Mouse (Mus musculus) embryonic facial prominence, embryonic 10.5 days (tissue): ENCODE data around the gene Ptms. TPM values are rescaled to one million over a fixed set of nuclear protein-coding genes. Genes with fewer than 3 reads are reported as not detected.

Source experiments
- DNase-seq: peaks from one replicate; pipeline ENCODE4 v3.0.0-alpha.2; 2017; ENCODE audit warnings: low spot score
- H3K27ac ChIP-seq: fragments of 300-500 bp; sonication (generic); replicated peaks from 2 replicates; pipeline ENCODE4 v1.5.1; 2016; ENCODE audit warnings: mild to moderate bottlenecking
- H3K27me3 ChIP-seq: fragments of 300-500 bp; sonication (generic); replicated peaks from 2 replicates; pipeline ENCODE4 v1.6.1; 2016; ENCODE audit warnings: low read depth, mild to moderate bottlenecking; ENCODE audit not compliant: poor library complexity, severe bottlenecking
- H3K36me3 ChIP-seq: fragments of 300-500 bp; sonication (generic); replicated peaks from 2 replicates; pipeline ENCODE4 v1.6.1; 2016; ENCODE audit warnings: mild to moderate bottlenecking, moderate library complexity
- H3K4me1 ChIP-seq: fragments of 300-500 bp; sonication (generic); 2 replicates; pipeline ENCODE4 v1.6.1; 2016
- H3K4me3 ChIP-seq: fragments of 300-500 bp; sonication (generic); 2 replicates; pipeline ENCODE4 v1.5.1; 2016; ENCODE audit warnings: mild to moderate bottlenecking, moderate library complexity
- H3K9me3 ChIP-seq: fragments of 300-500 bp; sonication (generic); 2 replicates; pipeline ENCODE4 v1.6.1; 2016; ENCODE audit warnings: mild to moderate bottlenecking
- WGBS: fragments of 180-500 bp; shearing (Covaris S2); methylation state at CpG from one replicate; pipeline ENCODE4 v1.1.7; 2016; 5-methylcytosine and 5-hydroxymethylcytosine counted together
- polyA plus RNA-seq: library from polyadenylated mRNA; unstranded; fragments of >200 nt; fragmentation: Nextera tagmentation; extraction: Ambion mirVana; gene quantifications from 2 replicates; pipeline ENCODE4 v1.2.1, GENCODE M21; 2016

Gene Ptms
- polyA plus RNA-seq, 1 experiment from 2014 or later: 213 TPM

GRCm38 (mm10) chr6:124941679-124942078 is 21.8 kb upstream of the Ptms start:
- no peaks in the 10 kb centered on the region for H3K4me1 ChIP-seq
- no peak overlapping the region for H3K4me3 ChIP-seq
- DNase-seq: no peak
- WGBS: 92% methylated on average over 1 of the region's 1 CpGs
- H3K27me3 ChIP-seq: no peaks in the 10 kb centered on the region
- peaks cover 35% of the 10 kb centered on the region for H3K36me3 ChIP-seq
- H3K9me3 ChIP-seq: no peaks in the 10 kb centered on the region
- H3K27ac ChIP-seq: no peak overlapping the region

GRCm38 (mm10) chr6:124938554-124938953 is 18.7 kb upstream of the Ptms start:
- DNase-seq: no peak
- H3K4me1 ChIP-seq: peaks cover 12% of the 10 kb centered on the region
- 91% methylated on average over 7 of the region's 7 CpGs for WGBS
- H3K27ac ChIP-seq: no peak overlapping the region
- peaks cover 66% of the 10 kb centered on the region for H3K36me3 ChIP-seq
- no peaks in the 10 kb centered on the region for H3K9me3 ChIP-seq
- no peak overlapping the region for H3K4me3 ChIP-seq
- no peaks in the 10 kb centered on the region for H3K27me3 ChIP-seq

- H3K4me1 ChIP-seq: peaks cover 20% of the 10 kb centered on the region
- H3K9me3 ChIP-seq: no peaks in the 10 kb centered on the region
- H3K27ac ChIP-seq: no peak overlapping the region; the same call in 1 of the 2 replicates
- H3K36me3 ChIP-seq: peaks cover 76% of the 10 kb centered on the region
- no peak for DNase-seq
- 77% methylated on average over 2 of the region's 2 CpGs for WGBS
- H3K27me3 ChIP-seq: no peaks in the 10 kb centered on the region
- H3K4me3 ChIP-seq: no peak overlapping the region
Observed at GRCm38 (mm10) chr6:124937493-124937892, 17.6 kb upstream of the Ptms start.

- Histone ChIP-seq H3K4me1 (peaks cover 26% of the 10 kb centered on the region), H3K27ac (no peak overlapping the region), H3K36me3 (peaks cover 78% of the 10 kb centered on the region), H3K27me3 (no peaks in the 10 kb centered on the region), H3K4me3 (no peak overlapping the region), H3K9me3 (no peaks in the 10 kb centered on the region)
- no peak for DNase-seq
- WGBS: 95% methylated on average over 1 of the region's 1 CpGs
Observed at GRCm38 (mm10) chr6:124936681-124937080, 16.8 kb upstream of the Ptms start.

- H3K27me3 ChIP-seq: no peaks in the 10 kb centered on the region
- WGBS: 92% methylated on average over 7 of the region's 7 CpGs
- H3K36me3 ChIP-seq: peaks cover 73% of the 10 kb centered on the region
- H3K27ac ChIP-seq: no peak overlapping the region
- no peaks in the 10 kb centered on the region for H3K9me3 ChIP-seq
- H3K4me1 ChIP-seq: peaks cover 37% of the 10 kb centered on the region
- no peak overlapping the region for H3K4me3 ChIP-seq
- no peak for DNase-seq
Observed at GRCm38 (mm10) chr6:124934670-124935069, 14.8 kb upstream of the Ptms start.

- DNase-seq: no peak
- H3K4me3 ChIP-seq: peak overlapping the region; percentile 98
- no peak overlapping the region for H3K27ac ChIP-seq
- 90% methylated on average over 3 of the region's 3 CpGs for WGBS
- H3K4me1 ChIP-seq: peaks cover 43% of the 10 kb centered on the region
- H3K27me3 ChIP-seq: no peaks in the 10 kb centered on the region
- no peaks in the 10 kb centered on the region for H3K9me3 ChIP-seq
- peaks cover 58% of the 10 kb centered on the region for H3K36me3 ChIP-seq
Observed at GRCm38 (mm10) chr6:124933127-124933526, 13.2 kb upstream of the Ptms start.

- peak overlapping the region; percentile 98 for H3K4me3 ChIP-seq
- peaks cover 50% of the 10 kb centered on the region for H3K36me3 ChIP-seq
- H3K9me3 ChIP-seq: no peaks in the 10 kb centered on the region
- WGBS: 55% methylated on average over 12 of the region's 12 CpGs
- H3K27ac ChIP-seq: peak overlapping the region; percentile 98
- no peak for DNase-seq
- H3K4me1 ChIP-seq: peaks cover 43% of the 10 kb centered on the region
- H3K27me3 ChIP-seq: no peaks in the 10 kb centered on the region
Observed at GRCm38 (mm10) chr6:124932314-124932695, 12.4 kb upstream of the Ptms start.

- peak; percentile 59 for DNase-seq
- 2% methylated on average over 48 of the region's 48 CpGs for WGBS
Observed at GRCm38 (mm10) chr6:124931525-124932313, 11.8 kb upstream of the Ptms start.

GRCm38 (mm10) chr6:124930754-124931524 is 11.0 kb upstream of the Ptms start, which contains the start of gene Mlf2:
Mlf2 (plus strand) TSS chr6:124931386.
- peak within 1 kb of the TSS; percentile 98 for H3K27ac ChIP-seq
- peak within 1 kb of the TSS; percentile 98 for H3K4me3 ChIP-seq
- WGBS: under 1% methylated on average over 64 of the region's 64 CpGs
- no peaks in the 10 kb centered on the region for H3K27me3 ChIP-seq
- peaks cover 36% of the 10 kb centered on the region for H3K36me3 ChIP-seq
- no peaks in the 10 kb centered on the region for H3K9me3 ChIP-seq
- peak; percentile 100 for DNase-seq
- peaks cover 46% of the 10 kb centered on the region for H3K4me1 ChIP-seq

More at GRCm38 (mm10) chr6:124931525-124932313, 11.8 kb upstream of the Ptms start:
- H3K27ac ChIP-seq: peak overlapping the region; percentile 98
- H3K36me3 ChIP-seq: peaks cover 44% of the 10 kb centered on the region
- H3K27me3 ChIP-seq: no peaks in the 10 kb centered on the region
- H3K4me3 ChIP-seq: peak overlapping the region; percentile 98
- no peaks in the 10 kb centered on the region for H3K9me3 ChIP-seq
- peaks cover 43% of the 10 kb centered on the region for H3K4me1 ChIP-seq

- Histone ChIP-seq H3K4me3 (peak overlapping the region; percentile 98), H3K27me3 (no peaks in the 10 kb centered on the region), H3K9me3 (no peaks in the 10 kb centered on the region), H3K27ac (peak overlapping the region; percentile 98), H3K4me1 (peaks cover 53% of the 10 kb centered on the region), H3K36me3 (peaks cover 29% of the 10 kb centered on the region)
- no peak for DNase-seq
- 22% methylated on average over 1 of the region's 1 CpGs for WGBS
Observed at GRCm38 (mm10) chr6:124930231-124930630, 10.3 kb upstream of the Ptms start.

- Histone ChIP-seq H3K9me3 (no peaks in the 10 kb centered on the region), H3K4me1 (peaks cover 43% of the 10 kb centered on the region), H3K27ac (0 out of 2 replicates have a peak overlapping the region, but pooled peaks have one; percentile 8), H3K4me3 (no peak overlapping the region), H3K27me3 (no peaks in the 10 kb centered on the region), H3K36me3 (no peaks in the 10 kb centered on the region)
- DNase-seq: no peak
- WGBS: 54% methylated on average over 5 of the region's 5 CpGs
Observed at GRCm38 (mm10) chr6:124925941-124926340, 6.0 kb upstream of the Ptms start.

GRCm38 (mm10) chr6:124925173-124925793 is 5.4 kb upstream of the Ptms start:
- 30% methylated on average over 12 of the region's 12 CpGs for WGBS
- Histone ChIP-seq H3K36me3 (no peaks in the 10 kb centered on the region), H3K4me3 (no peak overlapping the region; the same call in 1 of the 2 replicates), H3K9me3 (no peaks in the 10 kb centered on the region), H3K4me1 (peaks cover 45% of the 10 kb centered on the region), H3K27me3 (no peaks in the 10 kb centered on the region), H3K27ac (peak overlapping the region; percentile 8; the same call in 1 of the 2 replicates)
- peak; percentile 35 for DNase-seq
